Mouse (Mus musculus): ENCODE measurements around the gene Nphs1.
"Not testable (repeated sequence)": the region's sequence is repeated elsewhere in the genome, so short reads cannot be mapped to it uniquely, and the experiment has no call there.

The Nphs1 gene

DNA sequence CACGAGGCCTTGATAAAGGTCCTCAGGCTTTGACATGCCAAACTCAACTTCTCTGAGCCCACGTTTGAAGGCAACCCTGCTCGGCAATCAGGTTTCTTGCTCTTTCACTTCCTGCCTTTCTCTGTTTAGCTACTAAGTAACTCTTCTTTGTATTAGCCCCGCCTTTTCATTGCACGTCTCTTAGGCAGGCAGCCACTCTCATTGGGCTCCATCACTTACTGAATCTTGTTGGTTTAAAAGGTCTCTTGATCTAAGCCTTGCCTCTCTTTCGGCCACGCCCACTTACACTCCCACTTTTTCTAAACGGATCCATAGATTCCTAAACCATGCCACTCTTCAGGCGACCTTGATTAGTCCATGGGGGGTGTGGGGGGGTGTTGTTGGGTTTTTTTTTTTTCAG lies 14.4 kb upstream of the Nphs1 start:
- no peak for DNase-seq

DNA sequence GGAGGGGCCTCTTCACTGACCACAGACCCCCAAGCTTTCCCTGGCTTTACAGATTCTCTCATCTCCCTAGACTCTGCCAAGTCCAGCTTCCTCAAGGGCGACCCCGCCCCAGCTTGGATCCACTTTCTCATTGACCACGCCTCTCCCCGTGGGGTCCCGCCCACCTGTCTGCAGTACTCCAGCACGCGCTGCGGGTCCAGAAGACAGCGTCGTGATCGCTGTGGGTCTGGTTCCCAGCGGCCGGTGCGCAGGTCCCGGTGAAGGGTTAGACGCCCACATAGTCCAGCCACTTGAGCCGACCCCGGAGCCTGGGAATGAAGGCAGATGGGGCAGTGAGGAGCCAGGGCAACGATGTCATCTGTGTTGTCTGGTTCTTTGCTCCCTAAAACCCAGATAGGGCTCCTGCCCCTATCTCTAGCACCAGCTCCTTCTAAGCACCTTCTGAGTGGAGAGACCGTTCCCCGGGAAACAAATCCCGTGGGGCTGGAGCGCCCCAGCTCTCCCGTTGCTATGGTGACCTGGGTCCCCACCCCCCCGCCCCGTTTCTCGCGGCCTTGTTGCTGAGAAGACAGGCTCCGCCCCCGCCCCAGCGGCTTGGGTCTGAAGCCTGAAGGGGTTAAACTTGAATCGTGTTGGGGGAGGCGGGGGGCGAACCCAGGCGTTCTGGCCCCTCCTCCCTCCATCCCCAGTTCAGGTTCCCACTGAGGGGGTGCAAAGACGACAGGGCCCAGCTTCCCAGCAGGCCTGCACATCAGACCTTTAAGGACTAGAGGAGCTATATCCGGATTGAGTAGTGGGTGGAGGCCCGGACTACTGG lies 13.8 kb upstream of the Nphs1 start:
- DNase-seq = peak in 1 of 2 experiments; percentile 37

- peak; percentile 46 to 71 for DNase-seq
These were observed 13.0 kb upstream of the Nphs1 start, which contains the start of gene Aplp1 for GRCm38 (mm10) chr7:30444971-30445751. Aplp1 (minus strand) TSS chr7:30445535.

- DNase-seq = peak in 1 of 2 experiments; percentile 29
These were observed 7.9 kb upstream of the Nphs1 start for GRCm38 (mm10) chr7:30450241-30450640.

DNA sequence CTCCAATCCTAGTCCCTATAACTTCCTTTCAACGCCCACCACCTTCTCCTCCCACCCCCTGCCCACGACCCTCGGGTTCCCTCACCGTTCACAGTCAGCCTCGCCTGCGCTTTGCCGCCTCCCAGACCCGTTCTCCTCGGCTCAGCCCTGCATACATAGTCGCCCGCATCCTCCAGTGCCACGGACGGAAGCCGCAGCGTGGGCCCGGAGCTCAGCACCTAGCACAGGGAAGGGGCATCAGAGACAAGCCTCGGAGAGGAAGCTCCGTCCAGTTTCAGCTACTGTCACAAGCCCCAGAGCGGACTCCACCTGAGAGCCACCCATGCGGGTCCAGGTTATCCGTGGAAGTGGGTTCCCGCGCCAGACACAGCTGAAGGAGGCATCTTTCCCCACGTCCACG lies 4.8 kb upstream of the Nphs1 start:
- DNase-seq = no peak

DNA sequence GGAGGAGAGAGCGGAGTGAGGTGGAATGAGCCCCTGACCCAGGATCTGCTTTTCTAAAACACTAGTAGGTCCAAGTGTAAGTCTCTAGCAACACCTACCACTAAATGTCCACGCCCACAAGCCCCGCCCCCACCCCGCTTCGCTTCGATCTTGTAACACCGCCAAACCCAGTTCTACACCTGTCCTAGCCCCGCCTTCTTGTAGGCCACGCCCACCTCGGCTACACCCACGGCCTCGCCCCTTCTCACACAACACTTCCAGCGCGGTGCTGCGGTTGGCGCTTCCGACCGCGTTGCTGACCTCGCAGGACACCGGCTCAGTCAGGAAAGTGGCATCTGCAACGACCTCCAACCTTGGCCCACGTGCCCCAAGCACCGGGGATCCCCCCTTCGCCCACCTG lies 4.3 kb upstream of the Nphs1 start:
- peak; percentile 75 to 81 for DNase-seq

DNA sequence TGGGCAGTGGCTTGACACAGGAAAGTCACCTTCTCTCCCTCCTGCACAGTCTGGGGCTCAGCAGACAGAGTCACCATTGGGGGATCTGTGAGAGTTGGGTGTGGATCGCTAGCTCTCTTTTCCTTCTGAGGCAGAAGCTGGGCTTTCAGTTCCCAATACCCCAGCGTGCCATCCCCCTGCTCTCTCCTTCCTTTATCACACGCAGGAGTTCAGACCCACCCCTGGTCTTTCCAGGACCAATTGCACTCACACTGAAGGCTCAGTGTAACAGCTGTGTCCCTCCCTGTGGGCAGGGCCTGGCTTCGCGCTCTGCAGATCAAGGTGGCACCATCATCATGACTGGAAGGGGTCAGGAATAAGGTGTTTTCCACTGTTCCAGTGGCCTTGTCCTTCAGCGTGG lies 3.9 kb upstream of the Nphs1 start:
- no peak for DNase-seq

GRCm38 (mm10) chr7:30456487-30456886 lies 1.6 kb upstream of the Nphs1 start:
- DNase-seq = no peak

DNA sequence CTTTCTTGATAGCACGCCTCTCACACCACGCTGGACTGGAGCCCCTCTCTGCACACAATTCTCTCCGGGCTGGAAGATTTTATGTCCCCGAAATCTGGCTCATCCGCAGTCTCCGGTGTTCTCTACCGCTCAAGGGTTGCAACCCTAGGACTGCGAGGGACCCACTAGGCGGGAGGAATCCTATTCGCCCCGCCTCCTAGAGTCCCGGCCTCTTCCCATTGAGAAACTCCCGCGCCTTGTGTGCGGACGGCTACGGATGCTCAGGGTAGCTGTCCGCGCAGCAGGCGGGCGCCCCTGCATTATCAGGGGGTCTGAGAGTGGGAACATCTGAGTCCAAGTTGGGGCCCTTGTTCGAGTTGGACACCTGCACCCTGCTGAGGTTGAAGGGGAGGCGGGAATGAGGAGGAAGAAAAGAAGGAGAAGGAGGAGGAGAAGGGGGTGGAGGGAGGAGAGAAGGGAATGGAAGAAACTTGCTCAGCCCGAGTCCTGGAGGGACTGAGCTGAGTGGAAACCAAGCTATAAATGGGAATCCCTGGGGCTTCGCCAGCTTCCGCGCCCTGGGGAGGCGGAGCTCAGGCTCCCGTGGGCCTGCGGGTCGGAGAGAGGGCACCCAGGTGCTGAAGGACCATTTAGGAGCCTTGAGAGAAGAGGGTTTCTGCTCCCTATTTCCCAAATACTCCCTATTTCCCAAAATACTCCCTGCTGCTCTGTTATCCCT lies 1.0 kb upstream of the Nphs1 start:
- no peak for DNase-seq

- DNase-seq = peak in 1 of 2 experiments; percentile 45
These were observed 1.4 kb downstream of the Nphs1 start for GRCm38 (mm10) chr7:30459484-30459883.

- peak in 1 of 2 experiments; percentile 14 for DNase-seq
These were observed 5.5 kb downstream of the Nphs1 start for GRCm38 (mm10) chr7:30463568-30463967.

- DNase-seq = peak in 1 of 2 experiments; percentile 2
These were observed 5.9 kb downstream of the Nphs1 start for GRCm38 (mm10) chr7:30463996-30464395.

- no peak for DNase-seq
These were observed 6.7 kb downstream of the Nphs1 start for GRCm38 (mm10) chr7:30464816-30465300.

DNA sequence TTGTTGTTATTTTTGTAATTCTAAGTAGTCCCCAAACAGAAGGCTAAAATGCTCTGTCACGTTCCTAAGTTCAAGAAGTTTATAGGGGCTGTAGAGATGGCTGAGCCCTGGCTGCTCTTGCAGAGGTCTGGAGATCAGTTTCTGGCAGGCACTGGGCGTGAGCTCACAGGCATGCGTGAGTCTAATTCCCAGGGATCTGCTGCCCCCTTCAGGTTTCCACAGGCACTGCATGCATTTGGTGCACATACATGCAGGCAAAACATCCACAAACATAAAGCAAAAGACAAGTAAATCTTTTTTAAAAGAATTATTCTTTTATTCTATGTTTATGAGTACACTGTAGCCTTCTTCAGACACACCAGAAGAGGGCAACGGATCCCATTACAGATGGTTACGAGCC lies 14.3 kb downstream of the Nphs1 start:
- DNase-seq = peak; percentile 54 to 60

DNA sequence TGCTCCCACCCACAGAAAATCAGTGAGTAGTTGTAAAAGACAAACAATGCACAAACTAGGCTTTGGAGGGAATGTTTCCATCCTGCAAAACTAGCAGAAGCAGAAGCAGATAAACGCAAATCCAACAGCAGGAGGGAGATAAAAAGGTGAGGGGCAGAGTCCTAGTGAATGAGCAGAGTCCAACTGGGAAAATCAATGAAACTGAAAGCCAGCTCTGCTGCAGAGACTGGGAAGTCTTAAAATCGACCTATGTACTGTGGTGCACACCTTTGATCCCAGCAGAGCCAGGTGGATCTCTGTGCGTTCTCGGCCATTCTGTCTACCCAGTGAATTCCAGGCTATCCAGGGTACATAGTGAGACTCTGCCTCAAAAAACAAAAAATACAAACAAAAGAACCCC lies 16.9 kb downstream of the Nphs1 start:
- no peak for DNase-seq

- not testable (repeated sequence) for DNase-seq
These were observed 18.0 kb downstream of the Nphs1 start for GRCm38 (mm10) chr7:30476136-30476535.

DNA sequence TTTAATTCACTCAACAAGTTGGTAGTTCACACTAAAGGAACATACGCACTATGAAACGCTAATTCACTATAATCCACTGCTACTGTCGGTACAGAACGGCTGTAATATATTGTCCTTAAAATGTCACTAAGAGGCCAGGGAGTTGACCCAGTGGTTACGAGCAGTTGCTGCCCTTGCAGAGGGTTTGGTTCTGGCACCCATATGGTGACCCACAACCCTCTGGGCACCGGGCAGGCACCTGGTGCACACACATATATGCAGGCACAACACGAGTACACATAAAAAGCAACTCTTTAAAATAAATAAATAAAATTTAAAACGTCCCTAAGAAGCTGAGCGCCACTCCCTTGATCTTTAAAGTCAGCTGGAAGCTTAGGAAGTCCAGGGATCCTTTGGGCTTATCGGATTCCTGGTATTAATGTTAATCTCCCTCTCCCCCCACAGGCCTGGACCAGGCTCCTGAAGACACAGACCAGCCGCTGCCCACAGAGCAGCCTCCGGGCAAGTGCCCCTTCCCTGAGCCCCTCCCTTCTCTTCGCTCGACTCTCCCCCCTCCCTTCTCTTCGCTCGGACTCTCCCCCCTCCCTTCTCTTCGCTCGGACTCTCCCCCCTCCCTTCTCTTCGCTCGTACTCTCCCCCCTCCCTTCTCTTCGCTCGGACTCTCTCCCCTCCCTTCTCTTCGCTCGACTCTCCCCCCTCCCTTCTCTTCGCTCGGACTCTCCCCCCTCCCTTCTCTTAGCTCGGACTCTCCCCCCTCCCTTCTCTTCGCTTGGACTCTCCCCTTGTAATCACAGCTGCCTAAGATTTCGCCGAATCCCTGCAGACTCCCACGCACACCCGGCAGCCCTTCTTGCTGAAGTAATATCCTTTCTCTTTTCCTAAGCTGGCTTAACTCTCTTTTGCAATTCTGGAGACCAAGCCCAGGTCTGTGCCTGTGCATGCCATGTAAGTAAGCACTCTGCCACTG lies 19.6 kb downstream of the Nphs1 start:
- DNase-seq = peak in 1 of 2 experiments; percentile 38

GRCm38 (mm10) chr7:30484250-30484649 lies 26.1 kb downstream of the Nphs1 start:
- peak; percentile 30 to 48 for DNase-seq

- DNase-seq = peak; percentile 44 to 47
These were observed 32.3 kb downstream of the Nphs1 start for GRCm38 (mm10) chr7:30490251-30490956.

DNA sequence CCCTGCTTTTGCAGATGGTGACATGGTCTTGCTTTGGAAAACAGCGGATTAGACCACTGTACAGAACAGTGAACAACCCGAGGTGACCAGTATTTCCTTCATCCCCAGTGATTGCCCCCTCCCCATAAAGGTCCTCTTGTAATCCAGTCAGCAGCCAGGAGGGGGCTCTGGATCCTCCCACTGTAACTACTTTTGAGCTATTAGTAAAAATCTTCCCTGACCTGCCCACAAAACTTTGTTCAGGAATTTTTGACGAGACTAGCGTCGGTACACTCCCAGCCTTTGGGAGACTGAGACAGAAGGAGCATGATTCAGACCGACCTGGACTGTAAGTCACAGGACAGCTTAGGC lies 32.8 kb downstream of the Nphs1 start:
- no peak for DNase-seq

GRCm38 (mm10) chr7:30492765-30493164 lies 34.6 kb downstream of the Nphs1 start:
- peak; percentile 88 to 94 for DNase-seq
